Mouse (Mus musculus): Measurements from ENCODE around the gene Smg7.

Smg7 gene

GRCm38 (mm10) chr1:152808392-152808680 lies 94.1 kb downstream of the Smg7 start:
- in situ Hi-C loops (cut with MboI, MseI): no loop called here

GRCm38 (mm10) chr1:152807619-152808391 lies 94.6 kb downstream of the Smg7 start:
- in situ Hi-C loops (cut with MboI, MseI): no loop called here

- in situ Hi-C loops (cut with MboI, MseI): no loop called here
Observed at GRCm38 (mm10) chr1:152804907-152805306, 97.5 kb downstream of the Smg7 start.

DNA sequence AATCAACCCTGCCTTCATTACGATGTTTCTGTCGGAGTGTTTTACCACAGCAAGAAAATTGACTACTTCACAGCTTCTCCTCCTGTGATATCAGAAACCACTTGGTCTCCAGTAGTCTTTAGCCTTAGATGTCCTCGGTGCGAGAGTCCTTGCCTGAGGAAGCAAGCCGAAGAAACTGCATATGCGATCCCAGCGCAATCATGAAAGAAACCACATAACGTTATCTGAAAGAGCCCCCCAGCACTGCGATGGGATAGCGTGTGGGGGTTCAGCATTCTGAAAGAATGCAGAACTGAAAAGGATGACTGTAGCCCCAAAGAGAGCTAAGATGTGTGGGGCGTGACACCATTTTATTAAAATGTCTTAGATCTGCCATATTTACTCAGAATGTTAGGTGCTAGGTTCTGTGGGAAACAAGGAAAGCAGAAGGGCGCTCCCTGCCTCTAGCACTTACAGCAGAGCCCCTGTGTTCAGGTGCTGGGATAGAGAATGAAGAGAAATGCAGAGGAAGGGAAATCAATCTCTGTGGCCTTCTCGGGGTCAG lies 101.7 kb downstream of the Smg7 start:
- in situ Hi-C loops (cut with MboI, MseI): no loop called here

DNA sequence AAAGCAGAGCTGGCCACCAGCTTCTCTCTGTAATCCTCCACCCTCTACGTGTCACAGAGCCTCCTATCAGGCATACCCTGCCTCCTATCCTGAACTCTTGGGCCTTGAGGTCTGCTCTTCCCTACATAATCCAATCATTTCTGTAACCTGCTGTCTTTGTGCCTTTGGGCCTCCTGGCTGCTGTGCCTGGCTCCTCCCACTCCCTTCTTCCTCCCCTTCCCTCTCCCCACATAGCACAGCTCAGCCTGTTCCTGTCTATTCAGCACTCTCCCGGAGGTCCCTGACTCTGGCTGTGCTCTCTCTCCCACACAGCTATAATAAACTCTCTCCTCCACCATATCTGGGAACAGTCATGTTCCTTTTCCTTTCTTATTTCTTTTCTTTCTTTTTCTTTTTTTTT lies 102.5 kb downstream of the Smg7 start, which contains the start of gene Ncf2:
Gene Ncf2, plus strand, starts transcription at position 298 of the 400 bp plus-strand sequence.
- in situ Hi-C loops (cut with MboI, MseI): loop anchor here (25.0 kb wide), 1 partner anchor 262 kb away; no protein-coding TSS in a partner anchor

GRCm38 (mm10) chr1:152798125-152798524 lies 104.3 kb downstream of the Smg7 start:
- in situ Hi-C loops (cut with MboI, MseI): loop anchor here (25.0 kb wide), 1 partner anchor 264 kb away; no protein-coding TSS in a partner anchor

- in situ Hi-C loops (cut with MboI, MseI): loop anchor here (25.0 kb wide), 1 partner anchor 266 kb away; no protein-coding TSS in a partner anchor
Observed at GRCm38 (mm10) chr1:152796683-152797263, 105.7 kb downstream of the Smg7 start.

GRCm38 (mm10) chr1:152795688-152796255 lies 106.7 kb downstream of the Smg7 start:
- in situ Hi-C loops (cut with MboI, MseI): loop anchor here (25.0 kb wide), 1 partner anchor 267 kb away; no protein-coding TSS in a partner anchor

GRCm38 (mm10) chr1:152793495-152794130 lies 108.8 kb downstream of the Smg7 start:
- in situ Hi-C loops (cut with MboI, MseI): loop anchor here (25.0 kb wide), 1 partner anchor 269 kb away; no protein-coding TSS in a partner anchor

GRCm38 (mm10) chr1:152792736-152793494 lies 109.5 kb downstream of the Smg7 start:
- in situ Hi-C loops (cut with MboI, MseI): loop anchor here (25.0 kb wide), 1 partner anchor 269 kb away; no protein-coding TSS in a partner anchor

DNA sequence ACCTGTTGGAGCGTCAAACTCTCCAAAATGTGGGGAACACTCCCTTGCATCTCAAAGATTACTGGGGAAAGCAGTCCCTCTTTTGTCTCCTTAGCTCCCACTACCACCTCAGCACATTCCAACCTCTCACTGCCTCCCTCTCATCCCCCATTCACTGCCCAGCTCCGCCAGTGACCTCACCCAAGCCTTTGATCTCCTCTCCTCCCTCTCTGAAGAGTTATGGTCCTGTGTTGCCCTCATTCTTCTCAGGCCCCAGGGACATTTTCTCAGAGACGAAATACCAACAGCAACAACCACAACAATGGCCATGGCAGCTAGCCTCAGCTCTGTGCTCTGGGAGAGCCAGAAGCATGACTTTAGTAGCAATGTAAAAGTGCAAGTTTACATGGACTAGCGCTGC lies 111.2 kb downstream of the Smg7 start:
- in situ Hi-C loops (cut with MboI, MseI): loop anchor here (25.0 kb wide), 1 partner anchor 271 kb away; no protein-coding TSS in a partner anchor

- in situ Hi-C loops (cut with MboI, MseI): loop anchor here (25.0 kb wide), 1 partner anchor 271 kb away; no protein-coding TSS in a partner anchor
Observed at GRCm38 (mm10) chr1:152790821-152791220, 111.6 kb downstream of the Smg7 start.

DNA sequence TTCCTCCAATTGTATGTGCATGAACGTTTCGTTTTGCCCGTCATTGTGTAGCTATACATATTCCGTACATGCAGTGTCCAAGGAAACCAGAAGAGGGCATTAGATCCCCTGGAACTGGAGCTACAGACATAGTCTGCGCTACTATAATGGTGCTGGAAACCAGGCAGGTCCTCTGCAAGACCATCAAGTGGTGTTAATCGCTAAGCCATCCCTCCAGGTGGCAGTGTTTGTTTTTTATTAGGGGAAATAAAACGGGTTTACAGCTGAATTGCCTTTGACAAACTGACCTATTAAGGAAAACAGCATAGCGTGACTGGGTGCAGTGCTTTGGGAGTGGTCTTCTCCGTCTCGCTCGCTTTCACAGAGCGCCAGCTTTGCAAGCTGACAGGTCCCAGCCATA lies 112.2 kb downstream of the Smg7 start:
- in situ Hi-C loops (cut with MboI, MseI): loop anchor here (25.0 kb wide), 1 partner anchor 272 kb away; no protein-coding TSS in a partner anchor

- in situ Hi-C loops (cut with MboI, MseI): loop anchor here (25.0 kb wide), 1 partner anchor 274 kb away; no protein-coding TSS in a partner anchor
Observed at GRCm38 (mm10) chr1:152788121-152788660, 114.3 kb downstream of the Smg7 start.
